Mouse (Mus musculus) kidney, postnatal 36 days (tissue): ENCODE data around the gene Clstn1.

Source experiments
- DNase-seq, 2 experiments: peaks; one replicate each; pipeline ENCODE4 v3.0.0; 2021 to 2022; ENCODE audit warnings: mixed read lengths in 2 of 2

The Clstn1 gene

GRCm38 (mm10) chr4:149567432-149568026 is 18.7 kb upstream of the Clstn1 start:
- peak; percentile 73 to 86 for DNase-seq

GRCm38 (mm10) chr4:149568622-149569021 is 17.6 kb upstream of the Clstn1 start:
- DNase-seq: no peak

- no peak for DNase-seq
Measured at GRCm38 (mm10) chr4:149569781-149570497, 16.3 kb upstream of the Clstn1 start.

GRCm38 (mm10) chr4:149570498-149570863 is 15.8 kb upstream of the Clstn1 start:
- DNase-seq: no peak

GRCm38 (mm10) chr4:149571209-149571608 is 15.1 kb upstream of the Clstn1 start:
- peak in 1 of 2 experiments; percentile 25 for DNase-seq

GRCm38 (mm10) chr4:149571651-149572149 is 14.6 kb upstream of the Clstn1 start:
- peak; percentile 93 to 94 for DNase-seq

GRCm38 (mm10) chr4:149572446-149572845 is 13.8 kb upstream of the Clstn1 start:
- no peak for DNase-seq

GRCm38 (mm10) chr4:149572851-149573250 is 13.4 kb upstream of the Clstn1 start:
- peak; percentile 42 to 43 for DNase-seq

- DNase-seq: peak in 1 of 2 experiments; percentile 46
Measured at GRCm38 (mm10) chr4:149574391-149574821, 11.9 kb upstream of the Clstn1 start.

- DNase-seq: no peak
Measured at GRCm38 (mm10) chr4:149576061-149576460, 10.2 kb upstream of the Clstn1 start.

GRCm38 (mm10) chr4:149576993-149577548 is 9.2 kb upstream of the Clstn1 start:
- no peak for DNase-seq

- DNase-seq: no peak
Measured at GRCm38 (mm10) chr4:149578085-149578681, 8.1 kb upstream of the Clstn1 start.

- DNase-seq: no peak
Measured at GRCm38 (mm10) chr4:149578831-149579230, 7.4 kb upstream of the Clstn1 start.

- no peak for DNase-seq
Measured at GRCm38 (mm10) chr4:149585236-149585635, 1.0 kb upstream of the Clstn1 start.

- DNase-seq: peak in 1 of 2 experiments; percentile 52
Measured at GRCm38 (mm10) chr4:149586783-149587595, 721 bp downstream of the Clstn1 start.

- DNase-seq: no peak
Measured at GRCm38 (mm10) chr4:149587596-149588168, 1.4 kb downstream of the Clstn1 start.

GRCm38 (mm10) chr4:149590200-149590599 is 3.9 kb downstream of the Clstn1 start:
- no peak for DNase-seq

GRCm38 (mm10) chr4:149591486-149591885 is 5.2 kb downstream of the Clstn1 start:
- peak in 1 of 2 experiments; percentile 53 for DNase-seq

GRCm38 (mm10) chr4:149594913-149595581 is 8.8 kb downstream of the Clstn1 start:
- no peak for DNase-seq

GRCm38 (mm10) chr4:149597641-149598208 is 11.5 kb downstream of the Clstn1 start:
- peak in 1 of 2 experiments; percentile 41 for DNase-seq

GRCm38 (mm10) chr4:149599549-149599948 is 13.3 kb downstream of the Clstn1 start:
- DNase-seq: no peak
